Mouse (Mus musculus) adrenal gland, adult 18-20 months (tissue): Measurements from ENCODE around the gene Gfra1. TPM values are rescaled to one million over a fixed set of nuclear protein-coding genes. Genes with fewer than 3 reads are reported as not detected.

Experiments used
- DNase-seq, 2 experiments: peaks; one replicate each; pipeline ENCODE4 v3.0.0; 2021 to 2022; ENCODE audit warnings: low spot score in 2 of 2
- total RNA-seq, 2 experiments: library from RNA; stranded (reverse); gene quantifications; 1 replicate in 1 of 2; 2 replicates in 1 of 2; pipeline ENCODE4 v1.2.3; 2021

The Gfra1 gene
- total RNA-seq, 2 experiments from 2014 or later: 1.0 to 2.9 TPM

- no peak for DNase-seq
These were observed 12.7 kb downstream of the Gfra1 start for GRCm38 (mm10) chr19:58442785-58443732.

GRCm38 (mm10) chr19:58441785-58442184, 13.9 kb downstream of the Gfra1 start:
- no peak for DNase-seq

GRCm38 (mm10) chr19:58441246-58441645, 14.5 kb downstream of the Gfra1 start:
- no peak for DNase-seq

GRCm38 (mm10) chr19:58438762-58439161, 16.9 kb downstream of the Gfra1 start:
- DNase-seq: no peak

GRCm38 (mm10) chr19:58437441-58438071, 18.2 kb downstream of the Gfra1 start:
- no peak for DNase-seq

- DNase-seq: no peak
These were observed 18.8 kb downstream of the Gfra1 start for GRCm38 (mm10) chr19:58436874-58437273.

GRCm38 (mm10) chr19:58435877-58436276, 19.8 kb downstream of the Gfra1 start:
- DNase-seq: no peak

- no peak for DNase-seq
These were observed 22.9 kb downstream of the Gfra1 start for GRCm38 (mm10) chr19:58432840-58433239.

- DNase-seq: no peak
These were observed 27.2 kb downstream of the Gfra1 start for GRCm38 (mm10) chr19:58428546-58428945.

- DNase-seq: no peak
These were observed 28.4 kb downstream of the Gfra1 start for GRCm38 (mm10) chr19:58427348-58427747.

GRCm38 (mm10) chr19:58424928-58425327, 30.8 kb downstream of the Gfra1 start:
- no peak for DNase-seq

- no peak for DNase-seq
These were observed 31.5 kb downstream of the Gfra1 start for GRCm38 (mm10) chr19:58424179-58424578.

- DNase-seq: no peak
These were observed 32.7 kb downstream of the Gfra1 start for GRCm38 (mm10) chr19:58422916-58423493.

- no peak for DNase-seq
These were observed 36.0 kb downstream of the Gfra1 start for GRCm38 (mm10) chr19:58419685-58420084.

- DNase-seq: no peak
These were observed 36.4 kb downstream of the Gfra1 start for GRCm38 (mm10) chr19:58419278-58419677.

- no peak for DNase-seq
These were observed 40.5 kb downstream of the Gfra1 start for GRCm38 (mm10) chr19:58415173-58415572.

- no peak for DNase-seq
These were observed 41.0 kb downstream of the Gfra1 start for GRCm38 (mm10) chr19:58414733-58415132.

GRCm38 (mm10) chr19:58413290-58413689, 42.4 kb downstream of the Gfra1 start:
- peak; percentile 11 to 23 for DNase-seq

- DNase-seq: no peak
These were observed 42.9 kb downstream of the Gfra1 start for GRCm38 (mm10) chr19:58412811-58413210.

GRCm38 (mm10) chr19:58406726-58407125, 49.0 kb downstream of the Gfra1 start:
- no peak for DNase-seq

- DNase-seq: no peak
These were observed 55.5 kb downstream of the Gfra1 start for GRCm38 (mm10) chr19:58400224-58400623.

GRCm38 (mm10) chr19:58399166-58399565, 56.5 kb downstream of the Gfra1 start:
- no peak for DNase-seq
